Mouse (Mus musculus): ENCODE data around the gene Brd7.

Brd7 gene

GRCm38 (mm10) chr8:88283243-88284115 lies 78.5 kb downstream of the Brd7 start:
- no peak for DNase-seq (ENCODE audit: low read depth)

- no peak for DNase-seq (ENCODE audit: low read depth)
Measured at GRCm38 (mm10) chr8:88282684-88283083, 79.3 kb downstream of the Brd7 start.

All from induced T-regulatory cell, adult 2 months (primary cell).